Mouse (Mus musculus): ENCODE results near the gene Znhit2.
A peak's percentile ranks its signal among the peaks of the same experiment; 100 is the strongest.

- TF ChIP-seq POLR2A (IDR thresholded peaks at IDR 0.05; ENCODE audit: borderline replicate concordance, extremely low read depth, insufficient read depth, insufficient read length, poor library complexity, severe bottlenecking) = no peak
- TF ChIP-seq CTCF (IDR thresholded peaks at IDR 0.05; ENCODE audit: borderline replicate concordance, extremely low read depth, insufficient read depth, insufficient read length) = peak; percentile 92
Observed at GRCm38 (mm10) chr19:6067011-6067723, 6.2 kb downstream of the Znhit2 start.

Measured in brain, embryonic 14.5 days (tissue).